Mouse (Mus musculus) stomach, postnatal 0 days (tissue): ENCODE results near the gene Immp2l. TPM values are rescaled to one million over a fixed set of nuclear protein-coding genes. Genes with fewer than 3 reads are reported as not detected.

ENCODE experiments used
- ATAC-seq: fragments of 200-750 bp; cut with Nextera tagmentation; 2 replicates; pipeline ENCODE4 v1.8.0; 2017; ENCODE audit not compliant: low FRiP score, low TSS enrichment
- DNase-seq: peaks from one replicate; pipeline ENCODE4 v3.0.0-alpha.2; 2016; ENCODE audit warnings: low spot score
- H3K27ac ChIP-seq: fragments of 300-500 bp; sonication (generic); replicated peaks from 2 replicates; pipeline ENCODE4 v1.5.1; 2014; ENCODE audit warnings: mild to moderate bottlenecking, control low read depth
- H3K27me3 ChIP-seq: fragments of 300-500 bp; sonication (generic); 2 replicates; pipeline ENCODE4 v1.6.1; 2014; ENCODE audit warnings: low read length; ENCODE audit not compliant: control insufficient read depth, insufficient read depth
- H3K36me3 ChIP-seq: fragments of 300-500 bp; sonication (generic); 2 replicates; pipeline ENCODE4 v1.6.1; 2014; ENCODE audit warnings: low read length, mixed read lengths; ENCODE audit not compliant: control insufficient read depth, insufficient read depth
- H3K4me1 ChIP-seq: fragments of 300-500 bp; sonication (generic); replicated peaks from 2 replicates; pipeline ENCODE4 v1.6.1; 2014; ENCODE audit warnings: antibody characterized with exemption; ENCODE audit not compliant: control insufficient read depth, insufficient read depth
- H3K4me2 ChIP-seq: fragments of 300-500 bp; sonication (generic); replicated peaks from 2 replicates; pipeline ENCODE4 v1.6.1; 2014; ENCODE audit warnings: low read depth, mild to moderate bottlenecking, control low read depth, moderate library complexity
- H3K4me3 ChIP-seq: fragments of 300-500 bp; sonication (generic); 2 replicates; pipeline ENCODE4 v1.5.1; 2014; ENCODE audit warnings: low read depth, low read length, control low read depth
- H3K9ac ChIP-seq: fragments of 300-500 bp; sonication (generic); 2 replicates; pipeline ENCODE4 v1.6.1; 2014; ENCODE audit warnings: mild to moderate bottlenecking, low read length, control low read depth, mixed read lengths
- H3K9me3 ChIP-seq: fragments of 300-500 bp; sonication (generic); 2 replicates; pipeline ENCODE4 v1.6.1; 2016; ENCODE audit warnings: low read length; ENCODE audit not compliant: control insufficient read depth
- CTCF ChIP-seq: IDR thresholded peaks from 2 replicates; pipeline ENCODE4 v1.5.1; 2016; ENCODE audit warnings: antibody characterized with exemption, low read depth, mild to moderate bottlenecking, moderate library complexity
- EP300 ChIP-seq: optimal IDR thresholded peaks from 2 replicates; pipeline ENCODE3; 2016; ENCODE audit warnings: antibody characterized with exemption
- WGBS: fragments of 180-500 bp; shearing (Covaris S2); extraction: QIAGEN DNeasy Blood & Tissue Kit; methylation state at CpG from one replicate; pipeline ENCODE4 v1.1.7; 2014; 5-methylcytosine and 5-hydroxymethylcytosine counted together
- polyA plus RNA-seq: library from polyadenylated mRNA; unstranded; fragments of >200 nt; fragmentation: Nextera tagmentation; extraction: Ambion mirVana; gene quantifications from 2 replicates; pipeline ENCODE4 v1.2.1, GENCODE M21; 2015

The Immp2l gene
- polyA plus RNA-seq, 1 experiment from 2014 or later = 15.0 TPM

GRCm38 (mm10) chr12:41090771-41091170 lies 66.9 kb downstream of the Immp2l start:
- no peaks in the 10 kb centered on the region for H3K36me3 ChIP-seq
- 64% methylated on average over 2 of the region's 2 CpGs for WGBS

DNA sequence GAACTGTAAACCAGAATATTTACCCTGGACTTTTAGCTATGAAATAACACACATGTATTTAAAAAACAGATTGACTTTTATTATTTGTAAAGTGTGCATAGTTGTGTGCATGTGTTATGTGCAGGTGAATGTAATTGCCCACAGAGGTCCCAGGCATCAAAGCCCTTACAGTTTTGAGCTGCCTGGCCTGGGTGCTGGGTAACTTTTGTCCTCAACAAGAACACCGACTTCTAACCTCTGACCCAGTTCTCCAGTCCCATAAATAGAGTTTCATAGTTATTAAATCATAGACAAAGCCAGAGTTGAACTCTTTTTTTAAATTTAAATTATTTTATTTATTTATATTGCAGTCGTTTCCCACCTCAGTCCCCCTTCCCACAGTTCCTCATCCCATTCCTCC lies 67.4 kb downstream of the Immp2l start:
- Histone ChIP-seq H3K9ac (no peak overlapping the region), H3K27me3 (no peaks in the 10 kb centered on the region), H3K4me3 (no peak overlapping the region), H3K9me3 (no peaks in the 10 kb centered on the region), H3K4me1 (no peaks in the 10 kb centered on the region), H3K4me2 (no peak overlapping the region), H3K36me3 (no peaks in the 10 kb centered on the region), H3K27ac (no peak overlapping the region)
- no peak for ATAC-seq
- 73% methylated on average over 2 of the region's 2 CpGs for WGBS
- DNase-seq = no peak
- no peak for TF ChIP-seq EP300
- TF ChIP-seq CTCF = no peak

More at GRCm38 (mm10) chr12:41090771-41091170, 66.9 kb downstream of the Immp2l start:
- DNase-seq = no peak
- H3K4me1 ChIP-seq = no peaks in the 10 kb centered on the region
- H3K27me3 ChIP-seq = no peaks in the 10 kb centered on the region
- H3K9ac ChIP-seq = no peak overlapping the region
- H3K4me3 ChIP-seq = no peak overlapping the region
- ATAC-seq = no peak
- H3K9me3 ChIP-seq = no peaks in the 10 kb centered on the region
- no peak overlapping the region for H3K27ac ChIP-seq
- TF ChIP-seq EP300 (no peak), CTCF (no peak)
- H3K4me2 ChIP-seq = no peak overlapping the region

- TF ChIP-seq EP300 = no peak
- TF ChIP-seq CTCF = no peak
These were observed 72.2 kb downstream of the Immp2l start for GRCm38 (mm10) chr12:41096045-41096444.

GRCm38 (mm10) chr12:41097406-41097805 lies 73.5 kb downstream of the Immp2l start:
- no peak overlapping the region for H3K4me3 ChIP-seq
- H3K4me2 ChIP-seq = no peak overlapping the region
- TF ChIP-seq EP300 (no peak), CTCF (peak; percentile 79)
- H3K4me1 ChIP-seq = no peaks in the 10 kb centered on the region
- H3K36me3 ChIP-seq = no peaks in the 10 kb centered on the region
- no peaks in the 10 kb centered on the region for H3K27me3 ChIP-seq
- peak; percentile 62 for DNase-seq
- H3K9ac ChIP-seq = no peak overlapping the region
- 50% methylated on average over 5 of the region's 5 CpGs for WGBS
- no peak for ATAC-seq
- H3K9me3 ChIP-seq = no peaks in the 10 kb centered on the region
- no peak overlapping the region for H3K27ac ChIP-seq

More at GRCm38 (mm10) chr12:41096045-41096444, 72.2 kb downstream of the Immp2l start:
- H3K4me1 ChIP-seq = no peaks in the 10 kb centered on the region
- H3K4me3 ChIP-seq = no peak overlapping the region
- no peak overlapping the region for H3K9ac ChIP-seq
- no peaks in the 10 kb centered on the region for H3K27me3 ChIP-seq
- no peak overlapping the region for H3K4me2 ChIP-seq
- H3K36me3 ChIP-seq = no peaks in the 10 kb centered on the region
- no peak for ATAC-seq
- DNase-seq = no peak
- WGBS = 63% methylated on average over 4 of the region's 4 CpGs
- no peak overlapping the region for H3K27ac ChIP-seq
- H3K9me3 ChIP-seq = no peaks in the 10 kb centered on the region

DNA sequence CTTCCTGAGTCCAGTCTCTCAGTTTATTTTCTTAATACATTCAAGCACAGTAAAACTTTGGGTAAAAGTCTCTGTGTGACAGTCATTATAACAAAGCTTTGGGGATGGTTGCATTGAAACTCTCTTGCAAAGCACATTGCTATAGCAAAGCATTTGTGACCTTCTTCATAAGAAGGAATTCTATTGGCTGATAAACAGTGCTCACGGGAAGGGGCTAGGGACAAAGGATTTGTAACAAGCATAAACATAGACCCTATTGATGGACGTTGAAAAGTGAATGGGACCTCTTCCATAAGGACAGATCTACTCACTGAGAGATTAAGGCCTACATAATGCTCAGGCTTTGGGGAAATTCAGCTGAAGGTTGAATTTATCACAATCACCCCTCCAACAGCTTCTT lies 85.1 kb downstream of the Immp2l start:
- Histone ChIP-seq H3K4me2 (no peak overlapping the region), H3K9ac (no peak overlapping the region), H3K36me3 (no peaks in the 10 kb centered on the region), H3K4me3 (no peak overlapping the region), H3K9me3 (no peaks in the 10 kb centered on the region), H3K4me1 (no peaks in the 10 kb centered on the region), H3K27ac (no peak overlapping the region), H3K27me3 (no peaks in the 10 kb centered on the region)
- DNase-seq (no peak), ATAC-seq (no peak)
- TF ChIP-seq CTCF (no peak), EP300 (no peak)
- WGBS = 40% methylated on average over 2 of the region's 2 CpGs

- ATAC-seq = no peak
- 37% methylated on average over 1 of the region's 1 CpGs for WGBS
These were observed 87.6 kb downstream of the Immp2l start for GRCm38 (mm10) chr12:41111456-41111855.

More at GRCm38 (mm10) chr12:41111456-41111855, 87.6 kb downstream of the Immp2l start:
- Histone ChIP-seq H3K36me3 (no peaks in the 10 kb centered on the region), H3K9ac (no peak overlapping the region), H3K4me2 (no peak overlapping the region), H3K4me3 (no peak overlapping the region), H3K27ac (no peak overlapping the region), H3K4me1 (no peaks in the 10 kb centered on the region), H3K27me3 (no peaks in the 10 kb centered on the region), H3K9me3 (no peaks in the 10 kb centered on the region)
- no peak for DNase-seq
- TF ChIP-seq CTCF (peak; percentile 70), EP300 (no peak)
